Mouse (Mus musculus): ENCODE measurements around the gene Apc2. TPM values are rescaled to one million over a fixed set of nuclear protein-coding genes. Genes with fewer than 3 reads are reported as not detected.

The Apc2 gene
- polyA plus RNA-seq, 1 experiment from 2014 or later, result 4.5 TPM

- no peak overlapping the region for H3K4me3 ChIP-seq (ENCODE audit: low read depth, low read length)
- H3K27me3 ChIP-seq (ENCODE audit: control insufficient read depth, insufficient read depth, low read length), result peaks cover 91% of the 10 kb centered on the region
- peaks cover 18% of the 10 kb centered on the region for H3K4me1 ChIP-seq (ENCODE audit: control insufficient read depth, insufficient read depth, low read length)
- no peaks in the 10 kb centered on the region for H3K36me3 ChIP-seq (ENCODE audit: control insufficient read depth, insufficient read depth, low read length)
- DNase-seq (ENCODE audit: low spot score) (no peak), ATAC-seq (ENCODE audit: insufficient number of reproducible peaks, low FRiP score, low TSS enrichment, low read depth) (no peak)
- H3K9ac ChIP-seq (ENCODE audit: low read length), result no peak overlapping the region
- H3K4me2 ChIP-seq (ENCODE audit: low read depth, severe bottlenecking), result no peak overlapping the region
- 0 out of 2 replicates have a peak, but pooled peaks cover 3% of the 10 kb centered on the region for H3K9me3 ChIP-seq (ENCODE audit: control insufficient read depth, low read length)
- WGBS, result 34% methylated on average over 11 of the region's 11 CpGs
- H3K27ac ChIP-seq (replicated peaks; ENCODE audit: low read depth, low read length), result no peak overlapping the region
These were observed 56.1 kb downstream of the Apc2 start for GRCm38 (mm10) chr10:80351896-80352295.

- Histone ChIP-seq H3K4me3 (ENCODE audit: low read depth, low read length) (no peak overlapping the region), H3K9ac (ENCODE audit: low read length) (no peak overlapping the region), H3K4me1 (ENCODE audit: control insufficient read depth, insufficient read depth, low read length) (peaks cover 20% of the 10 kb centered on the region), H3K4me2 (ENCODE audit: low read depth, severe bottlenecking) (no peak overlapping the region), H3K27ac (replicated peaks; ENCODE audit: low read depth, low read length) (no peak overlapping the region), H3K36me3 (ENCODE audit: control insufficient read depth, insufficient read depth, low read length) (no peaks in the 10 kb centered on the region), H3K9me3 (ENCODE audit: control insufficient read depth, low read length) (0 out of 2 replicates have a peak, but pooled peaks cover 3% of the 10 kb centered on the region), H3K27me3 (ENCODE audit: control insufficient read depth, insufficient read depth, low read length) (peaks cover 92% of the 10 kb centered on the region)
- WGBS, result 66% methylated on average over 8 of the region's 8 CpGs
- DNase-seq (ENCODE audit: low spot score) (no peak), ATAC-seq (ENCODE audit: insufficient number of reproducible peaks, low FRiP score, low TSS enrichment, low read depth) (no peak)
These were observed 57.0 kb downstream of the Apc2 start for GRCm38 (mm10) chr10:80352727-80353126.

GRCm38 (mm10) chr10:80355431-80355830, 59.7 kb downstream of the Apc2 start:
- Histone ChIP-seq H3K4me3 (ENCODE audit: low read depth, low read length) (no peak overlapping the region), H3K27me3 (ENCODE audit: control insufficient read depth, insufficient read depth, low read length) (peaks cover 81% of the 10 kb centered on the region), H3K36me3 (ENCODE audit: control insufficient read depth, insufficient read depth, low read length) (no peaks in the 10 kb centered on the region), H3K4me1 (ENCODE audit: control insufficient read depth, insufficient read depth, low read length) (peaks cover 9% of the 10 kb centered on the region), H3K9me3 (ENCODE audit: control insufficient read depth, low read length) (0 out of 2 replicates have a peak, but pooled peaks cover 3% of the 10 kb centered on the region), H3K4me2 (ENCODE audit: low read depth, severe bottlenecking) (0 out of 2 replicates have a peak overlapping the region, but pooled peaks have one; percentile 2), H3K9ac (ENCODE audit: low read length) (no peak overlapping the region), H3K27ac (replicated peaks; ENCODE audit: low read depth, low read length) (no peak overlapping the region)
- DNase-seq (ENCODE audit: low spot score), result no peak
- no peak for ATAC-seq (ENCODE audit: insufficient number of reproducible peaks, low FRiP score, low TSS enrichment, low read depth)
- 5% methylated on average over 9 of the region's 9 CpGs for WGBS

GRCm38 (mm10) chr10:80356001-80356682, 60.4 kb downstream of the Apc2 start, which contains the start of gene Plk5:
TSS of gene Plk5 (plus strand) at chr10:80356459.
- DNase-seq (ENCODE audit: low spot score), result peak; percentile 42
- ATAC-seq (ENCODE audit: insufficient number of reproducible peaks, low FRiP score, low TSS enrichment, low read depth), result no peak
- H3K9me3 ChIP-seq (ENCODE audit: control insufficient read depth, low read length), result 0 out of 2 replicates have a peak, but pooled peaks cover 3% of the 10 kb centered on the region
- peak within 1 kb of the TSS; percentile 30 for H3K4me3 ChIP-seq (ENCODE audit: low read depth, low read length)
- no peaks in the 10 kb centered on the region for H3K36me3 ChIP-seq (ENCODE audit: control insufficient read depth, insufficient read depth, low read length)
- WGBS, result 1% methylated on average over 51 of the region's 53 CpGs
- H3K27ac ChIP-seq (replicated peaks; ENCODE audit: low read depth, low read length), result no peak within 1 kb of the TSS
- peak within 1 kb of the TSS; percentile 50 for H3K9ac ChIP-seq (ENCODE audit: low read length)
- peaks cover 9% of the 10 kb centered on the region for H3K4me1 ChIP-seq (ENCODE audit: control insufficient read depth, insufficient read depth, low read length)
- H3K27me3 ChIP-seq (ENCODE audit: control insufficient read depth, insufficient read depth, low read length), result peaks cover 74% of the 10 kb centered on the region
- peak within 1 kb of the TSS; percentile 58 for H3K4me2 ChIP-seq (ENCODE audit: low read depth, severe bottlenecking)

- no peak for ATAC-seq (ENCODE audit: insufficient number of reproducible peaks, low FRiP score, low TSS enrichment, low read depth)
- Histone ChIP-seq H3K9ac (ENCODE audit: low read length) (peak overlapping the region; percentile 50), H3K36me3 (ENCODE audit: control insufficient read depth, insufficient read depth, low read length) (no peaks in the 10 kb centered on the region), H3K4me3 (ENCODE audit: low read depth, low read length) (peak overlapping the region; percentile 30), H3K9me3 (ENCODE audit: control insufficient read depth, low read length) (0 out of 2 replicates have a peak, but pooled peaks cover 3% of the 10 kb centered on the region), H3K4me1 (ENCODE audit: control insufficient read depth, insufficient read depth, low read length) (peaks cover 9% of the 10 kb centered on the region), H3K27me3 (ENCODE audit: control insufficient read depth, insufficient read depth, low read length) (peaks cover 70% of the 10 kb centered on the region), H3K27ac (replicated peaks; ENCODE audit: low read depth, low read length) (no peak overlapping the region), H3K4me2 (ENCODE audit: low read depth, severe bottlenecking) (peak overlapping the region; percentile 58)
- no peak for DNase-seq (ENCODE audit: low spot score)
- 2% methylated on average over 34 of the region's 34 CpGs for WGBS
These were observed 61.0 kb downstream of the Apc2 start for GRCm38 (mm10) chr10:80356737-80357136.

- 34% methylated on average over 7 of the region's 7 CpGs for WGBS
- Histone ChIP-seq H3K27ac (replicated peaks; ENCODE audit: low read depth, low read length) (no peak overlapping the region), H3K9ac (ENCODE audit: low read length) (no peak overlapping the region), H3K36me3 (ENCODE audit: control insufficient read depth, insufficient read depth, low read length) (no peaks in the 10 kb centered on the region), H3K4me3 (ENCODE audit: low read depth, low read length) (no peak overlapping the region), H3K27me3 (ENCODE audit: control insufficient read depth, insufficient read depth, low read length) (peaks cover 64% of the 10 kb centered on the region), H3K9me3 (ENCODE audit: control insufficient read depth, low read length) (0 out of 2 replicates have a peak, but pooled peaks cover 3% of the 10 kb centered on the region), H3K4me2 (ENCODE audit: low read depth, severe bottlenecking) (no peak overlapping the region; the same call in 1 of the 2 replicates), H3K4me1 (ENCODE audit: control insufficient read depth, insufficient read depth, low read length) (peaks cover 9% of the 10 kb centered on the region)
- no peak for DNase-seq (ENCODE audit: low spot score)
- no peak for ATAC-seq (ENCODE audit: insufficient number of reproducible peaks, low FRiP score, low TSS enrichment, low read depth)
These were observed 61.6 kb downstream of the Apc2 start for GRCm38 (mm10) chr10:80357336-80357735.

GRCm38 (mm10) chr10:80357994-80358639, 62.3 kb downstream of the Apc2 start:
- 0 out of 2 replicates have a peak, but pooled peaks cover 3% of the 10 kb centered on the region for H3K9me3 ChIP-seq (ENCODE audit: control insufficient read depth, low read length)
- peaks cover 9% of the 10 kb centered on the region for H3K4me1 ChIP-seq (ENCODE audit: control insufficient read depth, insufficient read depth, low read length)
- WGBS, result 8% methylated on average over 30 of the region's 31 CpGs
- peaks cover 56% of the 10 kb centered on the region for H3K27me3 ChIP-seq (ENCODE audit: control insufficient read depth, insufficient read depth, low read length)
- DNase-seq (ENCODE audit: low spot score) (peak; percentile 45), ATAC-seq (ENCODE audit: insufficient number of reproducible peaks, low FRiP score, low TSS enrichment, low read depth) (peak; percentile 40; the same call in 1 of the 2 replicates)
- H3K36me3 ChIP-seq (ENCODE audit: control insufficient read depth, insufficient read depth, low read length), result no peaks in the 10 kb centered on the region
- H3K4me2 ChIP-seq (ENCODE audit: low read depth, severe bottlenecking), result peak overlapping the region; percentile 21
- no peak overlapping the region for H3K9ac ChIP-seq (ENCODE audit: low read length)
- H3K27ac ChIP-seq (replicated peaks; ENCODE audit: low read depth, low read length), result no peak overlapping the region
- H3K4me3 ChIP-seq (ENCODE audit: low read depth, low read length), result peak overlapping the region; percentile 12; the same call in 1 of the 2 replicates

- Histone ChIP-seq H3K27me3 (ENCODE audit: control insufficient read depth, insufficient read depth, low read length) (peaks cover 8% of the 10 kb centered on the region), H3K36me3 (ENCODE audit: control insufficient read depth, insufficient read depth, low read length) (no peaks in the 10 kb centered on the region)
- WGBS, result 45% methylated on average over 6 of the region's 6 CpGs
These were observed 68.0 kb downstream of the Apc2 start for GRCm38 (mm10) chr10:80363734-80364133.

More at GRCm38 (mm10) chr10:80363734-80364133, 68.0 kb downstream of the Apc2 start:
- Histone ChIP-seq H3K4me1 (ENCODE audit: control insufficient read depth, insufficient read depth, low read length) (no peaks in the 10 kb centered on the region), H3K9ac (ENCODE audit: low read length) (no peak overlapping the region), H3K4me2 (ENCODE audit: low read depth, severe bottlenecking) (no peak overlapping the region), H3K9me3 (ENCODE audit: control insufficient read depth, low read length) (no peaks in the 10 kb centered on the region), H3K4me3 (ENCODE audit: low read depth, low read length) (no peak overlapping the region), H3K27ac (replicated peaks; ENCODE audit: low read depth, low read length) (no peak overlapping the region)
- DNase-seq (ENCODE audit: low spot score) (no peak), ATAC-seq (ENCODE audit: insufficient number of reproducible peaks, low FRiP score, low TSS enrichment, low read depth) (no peak)

Data from limb, embryonic 11.5 days (tissue).